Mouse (Mus musculus) myocyte (in vitro differentiated cells): ENCODE data around the gene Gstt1.

Experiments
- CEBPB ChIP-seq: IDR thresholded peaks from 2 replicates; pipeline ENCODE4 v1.6.1; 2011; ENCODE audit warnings: mild to moderate bottlenecking, moderate library complexity; ENCODE audit not compliant: poor library complexity, insufficient read depth, severe bottlenecking
- E2F4 ChIP-seq: IDR thresholded peaks from one replicate; pipeline ENCODE4 v1.6.1; 2011; ENCODE audit warnings: mild to moderate bottlenecking, control low read depth, moderate library complexity; ENCODE audit not compliant: insufficient read depth
- POLR2A ChIP-seq: IDR thresholded peaks from one replicate; pipeline ENCODE4 v1.6.1; 2011; ENCODE audit warnings: low read depth, mild to moderate bottlenecking, control low read depth, moderate library complexity; ENCODE audit not compliant: insufficient read length
- REST ChIP-seq: IDR thresholded peaks from one replicate; pipeline ENCODE4 v1.6.1; 2011; ENCODE audit warnings: mild to moderate bottlenecking, control low read depth, moderate library complexity; ENCODE audit not compliant: insufficient read depth, insufficient read length
- TCF12 ChIP-seq: IDR thresholded peaks from one replicate; pipeline ENCODE4 v1.6.1; 2011; ENCODE audit warnings: mild to moderate bottlenecking, control low read depth; ENCODE audit not compliant: poor library complexity, insufficient read depth, severe bottlenecking

DNA sequence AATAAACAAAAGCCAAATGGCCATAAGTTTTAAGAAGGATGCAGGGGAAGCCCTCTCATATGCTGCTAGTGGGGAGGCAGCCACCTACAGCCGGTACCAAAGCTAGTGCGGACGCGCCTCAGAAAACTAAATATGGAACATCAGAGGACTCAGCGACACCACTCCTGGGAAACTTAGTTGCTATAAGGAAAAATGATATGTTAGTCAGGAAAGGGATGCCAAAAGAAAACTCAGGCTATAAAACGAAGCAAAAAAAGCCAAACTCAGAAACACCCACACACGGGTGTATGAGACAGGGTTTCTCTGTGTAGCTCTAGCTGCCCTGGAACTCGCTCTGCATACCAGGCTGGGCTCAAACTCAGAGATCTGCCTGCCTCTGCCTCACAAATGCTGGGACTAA, 10.1 kb downstream of the Gstt1 start:
- TF ChIP-seq POLR2A (no peak), E2F4 (no peak), CEBPB (no peak), REST (no peak), TCF12 (no peak)
